Mouse (Mus musculus) T-helper 17 cell (primary cell): ENCODE measurements at regions not wholly inside any gene's neighbourhood (a gene's known extent, or its start where the extent isn't known, plus 50 kb on each side); places are given as distances from the start of the nearest gene placed in this dataset.

ENCODE experiments used
- in situ Hi-C, 2 experiments: fragments of 300-600 bp; cut with MboI, MseI; formaldehyde crosslinking; loops; 1 replicate in 1 of 2; 2 replicates in 1 of 2; pipeline ENCODE4 v1.15.1; 2025; ENCODE audit warnings: high pct_unique_total_duplicates in 2 of 2

GRCm38 (mm10) chr1:146185444-146185843 is 309.1 kb upstream of the Brinp3 start:
- in situ Hi-C loops: loop anchor here in 1 of 2 experiments (10.0 kb wide), 1 partner anchor 1069 kb away; no protein-coding TSS in a partner anchor

DNA sequence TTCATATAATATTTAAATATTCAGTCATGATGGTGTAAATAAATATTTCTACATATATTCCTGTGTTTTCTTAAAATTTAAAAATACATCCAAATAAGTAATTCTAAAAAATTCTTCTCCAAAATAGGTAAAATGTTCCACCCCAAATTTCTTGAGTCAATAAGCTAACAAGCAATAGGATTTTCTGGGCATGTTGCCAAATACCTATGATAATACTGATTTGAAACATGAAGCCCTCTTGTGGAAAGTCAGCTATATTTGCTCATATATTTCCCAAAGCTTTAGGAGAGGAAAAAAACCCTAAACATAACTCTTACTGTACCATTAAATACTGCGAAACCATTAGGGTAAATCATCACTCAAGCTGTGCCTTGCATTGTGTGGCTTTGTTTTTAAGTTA is 282.9 kb upstream of the Brinp3 start:
- in situ Hi-C loops: no loop called here

DNA sequence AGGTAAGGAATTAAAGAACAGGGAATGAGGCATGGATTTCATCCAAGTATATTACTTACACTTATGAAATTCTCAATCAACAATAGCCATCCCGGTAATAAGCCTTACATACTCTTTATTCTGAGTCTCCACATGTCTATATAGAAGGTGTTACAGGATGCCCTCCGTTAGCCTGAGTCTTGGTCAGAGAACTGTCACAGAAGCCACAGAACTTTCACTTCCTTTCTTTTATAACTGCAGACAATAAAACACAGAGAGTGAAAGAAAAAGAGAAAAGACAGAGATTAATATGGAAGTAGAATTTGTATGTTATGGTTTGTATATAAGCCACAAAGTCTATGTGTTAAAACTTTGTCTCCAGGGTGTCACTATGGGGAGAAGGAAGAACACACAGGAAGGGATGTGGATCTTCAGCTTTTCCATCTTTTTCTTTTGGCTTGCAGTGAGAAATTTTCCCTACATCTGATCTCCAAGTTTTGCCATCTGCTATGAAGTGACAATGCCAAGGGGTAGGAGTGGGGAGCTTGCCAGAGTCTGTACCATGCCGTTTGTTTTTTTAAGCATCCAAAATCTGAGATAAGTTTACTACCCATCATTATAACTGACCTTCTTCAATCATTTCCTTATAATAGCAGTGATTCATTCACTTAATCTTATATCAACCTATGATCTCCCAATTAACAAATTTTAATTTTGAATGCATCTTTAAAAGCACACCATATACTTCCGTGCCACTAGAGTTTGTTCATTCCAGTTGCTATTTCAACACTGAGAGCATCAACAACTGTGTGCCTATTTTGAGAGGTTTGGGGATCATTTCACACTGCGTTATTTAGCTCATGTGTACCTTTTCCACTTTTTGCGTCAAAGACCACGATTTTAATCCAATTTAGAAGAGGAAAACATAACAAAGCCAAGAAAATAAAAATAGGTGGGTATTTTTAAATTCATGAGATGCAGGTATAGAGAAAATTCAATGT is 262.8 kb upstream of the Brinp3 start:
- in situ Hi-C loops: no loop called here

DNA sequence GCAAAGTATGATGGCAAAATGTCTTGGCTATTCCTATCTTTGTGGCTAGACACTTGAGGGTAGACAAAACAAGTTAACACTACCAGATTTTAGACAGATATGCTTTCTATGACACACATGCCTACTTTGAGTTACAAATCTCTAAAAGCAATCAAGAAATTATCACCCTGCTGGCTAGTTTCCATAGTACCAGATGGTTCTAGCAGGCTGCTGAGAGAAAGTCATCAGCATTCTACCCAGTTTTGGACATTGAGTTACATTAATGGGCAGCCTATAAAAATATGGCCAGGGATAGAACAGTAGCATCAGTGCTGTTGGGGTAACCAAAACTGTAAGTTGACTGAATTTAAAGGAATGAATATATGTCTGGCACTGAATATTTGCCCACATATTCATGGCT is 234.2 kb upstream of the Brinp3 start:
- in situ Hi-C loops: no loop called here

DNA sequence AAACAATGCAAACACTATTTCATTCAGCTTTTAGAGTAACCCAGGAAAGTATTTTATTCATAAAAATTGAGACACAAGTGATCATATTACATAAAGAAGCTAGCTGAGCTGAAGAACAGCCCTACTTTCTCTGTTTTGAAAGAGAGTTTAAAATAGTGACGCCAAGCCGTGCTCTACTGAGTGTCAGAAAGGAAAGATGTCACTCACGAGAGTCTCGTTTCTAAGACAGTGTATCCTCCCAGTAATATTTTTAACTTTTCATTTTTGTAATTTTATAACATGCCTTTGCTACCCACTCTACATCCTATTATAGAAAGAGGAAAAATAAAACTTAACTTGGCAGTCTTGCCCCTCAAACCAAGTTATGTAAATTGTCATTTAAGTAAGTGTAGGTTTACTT is 195.5 kb upstream of the Brinp3 start:
- in situ Hi-C loops: no loop called here

GRCm38 (mm10) chr1:146312547-146312946 is 182.0 kb upstream of the Brinp3 start:
- in situ Hi-C loops: no loop called here

DNA sequence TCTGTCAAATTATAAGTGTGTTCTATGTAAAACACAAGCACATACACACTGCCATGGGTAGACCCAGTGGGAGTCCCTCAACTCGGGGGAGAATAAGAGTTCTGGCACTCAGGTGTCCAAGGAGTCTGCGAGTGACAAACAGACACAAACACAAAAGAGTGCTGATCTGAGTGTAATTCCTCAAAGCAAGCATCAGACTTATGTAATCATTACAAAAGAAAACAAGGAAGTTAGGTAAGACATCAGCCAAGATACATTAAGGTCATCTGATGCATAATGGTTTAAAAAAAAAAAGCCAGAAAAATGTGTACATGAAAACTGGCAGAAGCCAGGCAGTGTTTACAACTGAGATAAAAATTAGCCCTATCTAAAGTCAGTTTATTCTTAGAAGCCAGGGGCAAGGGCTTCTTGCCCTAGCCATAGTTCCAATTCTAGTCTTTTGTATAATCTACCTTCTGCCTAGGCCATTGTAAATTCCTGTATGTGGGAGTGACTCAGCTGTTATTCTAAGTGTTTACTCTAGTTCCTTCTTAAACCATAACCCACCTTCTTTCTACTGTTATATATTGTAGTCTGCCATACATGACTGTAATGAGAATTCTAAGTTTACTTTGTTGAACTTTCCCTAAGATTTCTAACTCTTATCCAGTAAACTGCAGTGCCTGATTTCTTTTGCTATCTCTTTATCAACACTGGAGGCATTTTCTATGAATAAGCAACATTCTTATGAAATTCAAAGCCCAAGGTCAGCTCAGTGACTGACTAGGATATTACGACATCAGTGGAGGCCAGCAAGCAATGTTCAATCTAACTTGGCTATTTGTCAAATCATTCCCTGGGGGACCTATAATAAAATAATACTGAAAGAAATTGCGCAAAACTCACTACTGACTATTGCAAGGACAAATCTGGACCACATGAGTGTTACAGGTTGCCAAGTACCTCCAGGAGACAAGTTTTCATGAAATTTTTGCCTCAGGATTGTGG is 178.1 kb upstream of the Brinp3 start:
- in situ Hi-C loops: loop anchor here in 1 of 2 experiments (5.0 kb wide), 1 partner anchor 1211 kb away; no protein-coding TSS in a partner anchor

DNA sequence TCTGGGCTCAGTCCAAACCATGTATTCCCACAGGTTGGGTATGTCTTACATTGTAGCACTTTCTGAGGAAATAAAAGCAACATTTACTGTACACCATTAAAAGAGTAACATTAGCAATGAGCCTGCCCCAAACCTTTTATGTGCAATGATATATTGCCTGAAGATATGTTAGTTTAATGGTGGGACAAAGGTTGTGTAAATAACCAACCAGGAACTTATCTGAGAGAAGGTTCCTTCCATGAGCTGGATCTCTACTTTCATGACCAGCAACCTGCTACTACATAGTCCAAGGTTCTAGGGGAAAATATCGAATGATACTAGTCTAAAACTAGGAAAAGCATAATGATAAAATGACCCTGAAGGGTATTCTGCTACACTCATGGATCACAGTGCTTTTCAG is 172.5 kb upstream of the Brinp3 start:
- in situ Hi-C loops: no loop called here

DNA sequence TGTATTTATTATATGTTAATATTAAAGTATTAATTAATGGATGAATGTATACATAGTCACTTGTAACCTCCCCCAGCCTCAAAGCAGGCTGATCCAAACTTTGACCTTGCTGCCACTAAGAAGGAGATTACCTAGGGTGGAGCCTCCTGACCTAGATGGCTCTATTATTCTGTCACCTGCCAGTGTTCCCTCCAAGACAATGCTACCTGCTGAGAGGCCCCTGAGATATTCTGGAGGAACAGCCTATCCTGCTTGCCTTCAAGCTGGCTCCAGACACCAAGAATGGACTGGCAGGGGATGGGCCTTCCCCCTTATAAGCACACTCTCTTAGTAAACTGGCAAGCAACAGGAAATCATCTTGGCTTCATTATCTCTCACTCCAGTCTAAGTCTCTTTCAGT is 171.7 kb upstream of the Brinp3 start:
- in situ Hi-C loops: no loop called here

DNA sequence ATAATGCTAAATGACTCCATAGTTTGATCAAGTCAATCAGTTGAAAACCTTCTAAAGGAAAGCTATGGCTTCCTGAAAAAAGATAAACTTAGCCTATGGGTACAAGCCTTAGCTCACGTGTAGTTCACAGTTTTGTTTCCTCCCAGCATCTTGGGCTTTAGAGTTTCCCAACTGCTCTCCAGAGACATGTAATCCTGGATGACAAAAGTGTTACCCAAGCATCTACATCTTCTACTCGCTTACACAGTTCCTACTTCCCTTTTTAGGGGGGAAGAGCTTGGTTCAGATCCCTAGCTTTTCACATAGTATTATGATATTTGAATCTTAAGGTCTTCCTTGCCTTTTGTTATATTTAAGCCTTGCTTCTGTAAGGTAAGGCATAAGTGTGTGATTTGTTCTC is 157.5 kb upstream of the Brinp3 start:
- in situ Hi-C loops: loop anchor here in 1 of 2 experiments (10.0 kb wide), 1 partner anchor 1328 kb away; no protein-coding TSS in a partner anchor

- in situ Hi-C loops: no loop called here
Measured at GRCm38 (mm10) chr1:146356964-146357363, 137.6 kb upstream of the Brinp3 start.

- in situ Hi-C loops: no loop called here
Measured at GRCm38 (mm10) chr1:146358301-146358700, 136.3 kb upstream of the Brinp3 start.

DNA sequence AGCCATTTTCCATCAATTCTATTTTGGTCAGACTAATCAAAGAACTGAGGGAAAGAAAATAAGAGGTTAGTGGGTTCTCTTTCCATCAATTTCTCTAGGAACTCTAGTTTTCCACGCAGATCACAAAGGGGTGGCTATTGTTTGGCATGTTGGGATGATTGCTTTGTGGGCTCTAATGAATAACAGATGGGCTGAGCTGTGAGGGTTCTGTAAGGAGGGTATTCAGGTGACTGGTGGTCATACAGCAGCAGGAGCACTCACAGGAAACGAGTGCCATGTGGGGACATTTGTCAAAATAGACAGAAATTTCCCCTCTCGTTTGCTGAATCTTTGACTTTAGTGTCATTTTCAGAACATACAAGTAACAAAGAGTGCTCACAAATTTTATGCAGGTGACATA is 134.9 kb upstream of the Brinp3 start:
- in situ Hi-C loops: no loop called here

DNA sequence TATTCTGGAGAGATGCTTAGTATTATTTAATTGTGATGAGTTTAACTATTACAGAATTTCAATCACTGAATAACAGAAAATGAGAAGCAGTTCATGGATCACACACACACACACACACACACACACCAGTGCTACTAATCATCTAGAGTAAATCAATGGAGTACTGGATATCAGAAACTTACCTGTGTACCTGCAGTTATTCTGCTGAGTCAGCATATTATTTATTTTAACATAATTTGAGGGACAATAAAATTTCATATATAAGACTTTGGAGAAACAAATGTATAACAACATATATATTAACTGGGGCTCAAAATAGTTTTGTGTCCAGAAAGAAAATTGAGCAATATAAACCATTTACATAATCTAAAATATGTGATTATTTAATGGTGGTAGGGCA is 134.4 kb upstream of the Brinp3 start:
- in situ Hi-C loops: no loop called here

- in situ Hi-C loops: no loop called here
Measured at GRCm38 (mm10) chr1:146363777-146364176, 130.8 kb upstream of the Brinp3 start.
